Mouse (Mus musculus): ENCODE data around the gene Mdga2. TPM values are rescaled to one million over a fixed set of nuclear protein-coding genes. Genes with fewer than 3 reads are reported as not detected.

Gene Mdga2
- polyA plus RNA-seq, 1 experiment from 2014 or later = 1.0 TPM

GRCm38 (mm10) chr12:66591617-66592230 is 630.6 kb downstream of the Mdga2 start:
- H3K27me3 ChIP-seq (replicated peaks) = no peaks in the 10 kb centered on the region
- H3K36me3 ChIP-seq = no peaks in the 10 kb centered on the region
- H3K9ac ChIP-seq = no peak overlapping the region
- WGBS = 54% methylated on average over 1 of the region's 1 CpGs
- H3K9me3 ChIP-seq = no peaks in the 10 kb centered on the region
- no peak overlapping the region for H3K27ac ChIP-seq
- no peaks in the 10 kb centered on the region for H3K4me1 ChIP-seq (replicated peaks)
- no peak overlapping the region for H3K4me3 ChIP-seq (replicated peaks)
- H3K4me2 ChIP-seq (replicated peaks) = no peak overlapping the region
- no peak for ATAC-seq

GRCm38 (mm10) chr12:66565396-66565795 is 657.0 kb downstream of the Mdga2 start:
- no peaks in the 10 kb centered on the region for H3K4me1 ChIP-seq (replicated peaks)
- no peak overlapping the region for H3K27ac ChIP-seq
- ATAC-seq = no peak
- H3K36me3 ChIP-seq = no peaks in the 10 kb centered on the region
- 75% methylated on average over 1 of the region's 1 CpGs for WGBS
- no peak overlapping the region for H3K9ac ChIP-seq
- H3K27me3 ChIP-seq (replicated peaks) = no peaks in the 10 kb centered on the region
- H3K9me3 ChIP-seq = no peaks in the 10 kb centered on the region
- no peak overlapping the region for H3K4me2 ChIP-seq (replicated peaks)
- H3K4me3 ChIP-seq (replicated peaks) = no peak overlapping the region

- 74% methylated on average over 3 of the region's 3 CpGs for WGBS
These were observed 665.5 kb downstream of the Mdga2 start for GRCm38 (mm10) chr12:66556846-66557245.

GRCm38 (mm10) chr12:66556178-66556820 is 666.0 kb downstream of the Mdga2 start:
- Histone ChIP-seq H3K9ac (no peak overlapping the region), H3K36me3 (no peaks in the 10 kb centered on the region), H3K9me3 (no peaks in the 10 kb centered on the region), H3K4me2 (replicated peaks) (no peak overlapping the region), H3K27ac (no peak overlapping the region), H3K4me3 (replicated peaks) (no peak overlapping the region), H3K4me1 (replicated peaks) (no peaks in the 10 kb centered on the region), H3K27me3 (replicated peaks) (no peaks in the 10 kb centered on the region)
- no peak for ATAC-seq
- 57% methylated on average over 2 of the region's 2 CpGs for WGBS

More at GRCm38 (mm10) chr12:66556846-66557245, 665.5 kb downstream of the Mdga2 start:
- Histone ChIP-seq H3K4me2 (replicated peaks) (no peak overlapping the region), H3K27ac (no peak overlapping the region), H3K36me3 (no peaks in the 10 kb centered on the region), H3K9me3 (no peaks in the 10 kb centered on the region), H3K9ac (no peak overlapping the region), H3K4me1 (replicated peaks) (no peaks in the 10 kb centered on the region), H3K4me3 (replicated peaks) (no peak overlapping the region), H3K27me3 (replicated peaks) (no peaks in the 10 kb centered on the region)
- ATAC-seq = no peak

- no peaks in the 10 kb centered on the region for H3K4me1 ChIP-seq (replicated peaks)
- no peaks in the 10 kb centered on the region for H3K27me3 ChIP-seq (replicated peaks)
- no peak for ATAC-seq
- 48% methylated on average over 2 of the region's 2 CpGs for WGBS
- H3K27ac ChIP-seq = no peak overlapping the region
- H3K36me3 ChIP-seq = no peaks in the 10 kb centered on the region
- no peak overlapping the region for H3K4me2 ChIP-seq (replicated peaks)
- no peaks in the 10 kb centered on the region for H3K9me3 ChIP-seq
- no peak overlapping the region for H3K9ac ChIP-seq
- H3K4me3 ChIP-seq (replicated peaks) = no peak overlapping the region
These were observed 697.4 kb downstream of the Mdga2 start for GRCm38 (mm10) chr12:66524973-66525372.

- no peak overlapping the region for H3K27ac ChIP-seq
- no peaks in the 10 kb centered on the region for H3K36me3 ChIP-seq
- H3K4me2 ChIP-seq (replicated peaks) = no peak overlapping the region
- H3K4me3 ChIP-seq (replicated peaks) = no peak overlapping the region
- no peaks in the 10 kb centered on the region for H3K9me3 ChIP-seq
- 58% methylated on average over 4 of the region's 4 CpGs for WGBS
- no peak for ATAC-seq
- no peaks in the 10 kb centered on the region for H3K4me1 ChIP-seq (replicated peaks)
- H3K9ac ChIP-seq = no peak overlapping the region
- no peaks in the 10 kb centered on the region for H3K27me3 ChIP-seq (replicated peaks)
These were observed 723.1 kb downstream of the Mdga2 start for GRCm38 (mm10) chr12:66499258-66499657.

GRCm38 (mm10) chr12:66470868-66471267 is 751.5 kb downstream of the Mdga2 start:
- Histone ChIP-seq H3K9ac (no peak overlapping the region), H3K27ac (no peak overlapping the region), H3K27me3 (replicated peaks) (no peaks in the 10 kb centered on the region), H3K4me3 (replicated peaks) (no peak overlapping the region), H3K36me3 (no peaks in the 10 kb centered on the region), H3K4me2 (replicated peaks) (no peak overlapping the region), H3K4me1 (replicated peaks) (no peaks in the 10 kb centered on the region), H3K9me3 (no peaks in the 10 kb centered on the region)
- ATAC-seq = no peak
- 62% methylated on average over 4 of the region's 4 CpGs for WGBS

- Histone ChIP-seq H3K4me1 (replicated peaks) (no peaks in the 10 kb centered on the region), H3K4me3 (replicated peaks) (no peak overlapping the region), H3K27ac (no peak overlapping the region), H3K9me3 (no peaks in the 10 kb centered on the region), H3K27me3 (replicated peaks) (no peaks in the 10 kb centered on the region), H3K36me3 (no peaks in the 10 kb centered on the region), H3K9ac (no peak overlapping the region), H3K4me2 (replicated peaks) (no peak overlapping the region)
- 83% methylated on average over 8 of the region's 8 CpGs for whole genome bisulfite sequencing
- ATAC-seq = no peak
These were observed 752.0 kb downstream of the Mdga2 start for GRCm38 (mm10) chr12:66470243-66470863.

- Histone ChIP-seq H3K9ac (no peak overlapping the region), H3K36me3 (no peaks in the 10 kb centered on the region), H3K9me3 (no peaks in the 10 kb centered on the region), H3K4me3 (replicated peaks) (no peak overlapping the region), H3K27me3 (replicated peaks) (no peaks in the 10 kb centered on the region), H3K27ac (no peak overlapping the region), H3K4me2 (replicated peaks) (no peak overlapping the region), H3K4me1 (replicated peaks) (no peaks in the 10 kb centered on the region)
- 94% methylated on average over 3 of the region's 3 CpGs for WGBS
- ATAC-seq = no peak
These were observed 756.8 kb downstream of the Mdga2 start for GRCm38 (mm10) chr12:66465516-66465915.

- H3K9me3 ChIP-seq = no peaks in the 10 kb centered on the region
- no peaks in the 10 kb centered on the region for H3K36me3 ChIP-seq
- no peak overlapping the region for H3K27ac ChIP-seq
- H3K4me3 ChIP-seq (replicated peaks) = no peak overlapping the region
- H3K4me1 ChIP-seq (replicated peaks) = no peaks in the 10 kb centered on the region
- H3K27me3 ChIP-seq (replicated peaks) = no peaks in the 10 kb centered on the region
- no peak overlapping the region for H3K9ac ChIP-seq
- 67% methylated on average over 2 of the region's 2 CpGs for WGBS
- ATAC-seq = no peak
- no peak overlapping the region for H3K4me2 ChIP-seq (replicated peaks)
These were observed 779.0 kb downstream of the Mdga2 start for GRCm38 (mm10) chr12:66443340-66443739.

All from intestine, embryonic 15.5 days (tissue).